Mouse (Mus musculus) kidney, adult 8-10 months (tissue): ENCODE results near the gene Vps51.
"Not testable (repeated sequence)": the region's sequence is repeated elsewhere in the genome, so short reads cannot be mapped to it uniquely, and the experiment has no call there.

Experiments used
- DNase-seq, 2 experiments: peaks; one replicate each; pipeline ENCODE4 v3.0.0; 2022

Vps51 gene

DNA sequence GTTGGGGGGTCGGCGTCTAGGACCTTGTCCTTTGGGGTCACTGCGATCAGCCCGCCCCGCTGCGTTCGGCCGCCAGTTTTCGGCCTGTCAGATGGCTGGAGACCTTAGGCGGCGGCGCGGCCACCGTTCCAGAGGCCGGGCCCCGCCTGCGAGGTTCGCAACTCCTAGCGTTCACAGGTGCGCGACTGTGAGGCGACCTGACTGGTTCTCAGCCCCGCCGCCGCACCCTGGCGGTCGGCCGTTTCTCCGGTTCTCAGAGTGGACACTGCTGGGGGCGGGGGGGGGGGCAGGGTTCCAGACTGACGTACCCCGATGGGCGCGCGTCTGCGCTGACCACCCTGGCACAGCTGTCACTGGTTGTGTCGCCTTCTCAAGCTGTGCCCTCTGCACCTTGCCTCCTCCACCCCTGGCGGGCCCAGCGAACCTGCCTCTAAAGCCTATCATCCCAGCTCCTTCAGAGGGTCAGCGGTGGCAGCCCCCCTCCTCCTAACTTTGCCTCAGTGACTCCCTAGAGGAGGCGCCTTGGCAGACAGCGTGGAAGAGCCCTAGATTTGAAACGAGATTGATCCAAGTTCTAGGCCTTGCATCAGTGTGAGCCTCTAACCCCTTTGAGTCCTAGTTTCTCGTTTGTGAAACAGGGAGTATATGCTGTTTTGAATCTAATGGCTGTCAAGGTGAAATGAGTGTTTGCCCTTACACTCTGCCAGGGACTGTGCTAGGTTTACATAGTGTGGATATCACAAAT lies 29.7 kb downstream of the Vps51 start:
- no peak for DNase-seq

DNA sequence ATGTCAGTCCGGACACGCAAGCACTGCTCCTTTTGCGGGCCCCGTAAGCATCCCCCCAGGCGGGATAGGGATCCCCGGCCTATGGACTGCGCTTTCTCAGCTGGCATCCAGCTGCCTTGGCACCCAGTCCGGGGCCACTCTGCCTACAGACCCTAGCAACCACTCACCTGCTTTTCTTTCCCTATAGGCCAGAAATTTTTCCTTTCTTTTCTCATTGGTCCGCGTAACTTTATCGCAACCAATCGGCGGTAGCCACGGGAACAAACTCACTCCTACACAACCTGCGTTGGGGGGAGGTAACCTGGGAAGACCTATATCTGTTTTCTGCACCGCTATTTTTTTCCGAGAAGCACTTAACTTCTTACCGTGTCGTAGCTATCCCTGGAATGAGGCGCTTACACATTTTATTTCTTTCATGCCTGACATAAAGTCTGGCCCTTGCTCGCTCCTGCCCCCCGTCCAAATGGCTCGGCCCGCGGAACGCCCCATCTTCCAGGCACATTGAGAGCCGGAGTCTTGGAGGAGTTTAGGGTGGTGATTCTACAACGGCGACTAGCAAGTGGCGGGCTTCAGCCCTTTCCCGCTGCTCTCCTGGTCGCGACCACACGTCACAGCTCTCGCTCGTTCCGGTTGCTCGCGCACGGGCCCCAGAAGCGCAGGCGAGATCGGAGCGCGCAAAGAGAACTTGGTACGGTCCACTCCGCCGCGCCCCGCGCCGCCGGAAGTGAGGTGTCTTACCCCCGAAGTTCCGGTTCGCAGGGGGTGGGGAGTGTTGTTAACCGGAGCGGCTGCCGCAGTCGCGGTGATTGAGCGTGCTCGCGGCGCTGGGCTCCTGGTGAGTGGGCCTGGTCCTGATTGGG lies 30.5 kb downstream of the Vps51 start, which contains the start of gene Syvn1:
Gene Syvn1 (plus strand): TSS at position 283 of the 860 bp plus-strand sequence.
- peak; percentile 93 to 96 for DNase-seq

DNA sequence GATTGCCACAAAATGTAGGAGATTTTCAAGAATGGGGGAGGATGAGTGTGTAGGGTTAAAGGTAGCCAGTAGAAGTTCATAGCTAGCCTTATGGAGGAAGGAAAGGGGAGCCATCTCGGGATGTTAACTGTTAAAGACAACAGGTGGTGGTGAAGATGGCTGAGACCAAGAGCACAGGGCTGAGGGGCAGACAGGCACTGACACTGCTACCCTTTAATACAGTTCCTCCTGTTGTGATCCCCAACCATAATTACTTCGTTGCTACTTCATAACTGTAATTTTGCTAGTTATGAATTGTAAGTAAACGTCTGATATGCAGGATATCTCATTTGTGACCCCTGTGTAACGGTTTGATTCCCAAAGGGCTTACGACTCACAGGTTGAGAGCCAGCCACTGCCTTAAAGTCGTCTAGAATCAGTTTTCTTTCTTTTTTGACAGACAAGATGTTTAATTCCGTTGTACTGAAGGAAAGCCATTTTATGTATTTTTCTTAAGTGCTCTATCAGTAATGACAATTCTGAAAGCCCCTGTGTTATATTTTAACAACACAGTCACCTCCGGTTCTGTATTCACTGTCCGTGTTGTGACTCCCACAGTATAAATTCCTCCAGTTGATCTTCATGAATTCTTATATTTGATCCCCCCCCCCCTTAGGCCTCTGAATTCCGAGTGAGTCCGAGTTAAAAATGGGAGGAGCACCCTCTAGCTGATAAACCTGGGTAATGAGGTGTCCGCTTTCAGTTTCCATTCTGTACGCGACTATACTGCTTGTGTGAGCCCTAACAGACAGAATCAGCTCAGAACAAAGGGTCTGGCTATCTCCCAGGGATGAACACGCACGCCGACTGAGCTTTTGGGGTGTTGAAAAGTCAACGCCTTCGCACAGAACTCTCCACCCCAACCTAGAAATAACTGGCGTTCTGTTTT lies 31.4 kb downstream of the Vps51 start:
- DNase-seq, result peak in 1 of 2 experiments; percentile 40

DNA sequence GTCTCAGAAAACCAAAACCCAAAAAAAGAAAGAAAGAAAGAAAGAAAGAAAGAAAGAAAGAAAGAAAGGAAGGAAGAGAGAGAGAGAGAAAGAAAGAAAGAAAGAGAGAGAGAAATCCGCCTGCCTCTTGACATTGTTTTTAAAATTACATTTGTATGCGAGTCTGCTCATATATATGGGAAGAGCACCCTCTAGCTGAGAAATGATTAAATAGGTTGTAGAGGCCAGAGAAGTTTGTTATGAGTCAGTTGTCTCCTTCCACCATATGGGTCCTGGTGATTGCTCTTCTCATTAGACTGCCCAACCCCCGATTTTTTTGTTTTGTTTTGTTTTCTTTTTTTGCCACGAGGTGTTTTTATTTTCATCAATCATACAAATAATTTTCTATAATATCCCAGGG lies 32.9 kb downstream of the Vps51 start:
- DNase-seq, result not testable (repeated sequence)

DNA sequence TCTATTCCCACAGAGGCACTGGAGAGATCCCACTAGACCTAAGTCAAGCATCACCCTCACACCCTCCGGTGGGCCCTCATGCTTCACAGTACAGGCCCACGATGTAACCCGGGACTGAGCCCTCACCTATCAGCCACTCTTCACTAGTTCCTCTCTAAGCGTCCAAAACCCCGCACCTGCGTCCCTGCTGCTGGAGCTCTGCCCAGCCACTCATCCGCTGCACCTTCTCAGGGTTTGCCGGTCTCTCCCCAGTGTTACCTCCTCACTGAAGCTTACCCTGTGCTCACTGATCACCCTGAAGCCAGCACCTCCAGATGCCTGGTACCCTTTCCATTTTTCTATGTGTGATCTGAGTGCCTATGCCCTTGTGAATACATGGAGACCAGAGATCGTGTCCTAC lies 34.7 kb downstream of the Vps51 start:
- DNase-seq, result no peak

DNA sequence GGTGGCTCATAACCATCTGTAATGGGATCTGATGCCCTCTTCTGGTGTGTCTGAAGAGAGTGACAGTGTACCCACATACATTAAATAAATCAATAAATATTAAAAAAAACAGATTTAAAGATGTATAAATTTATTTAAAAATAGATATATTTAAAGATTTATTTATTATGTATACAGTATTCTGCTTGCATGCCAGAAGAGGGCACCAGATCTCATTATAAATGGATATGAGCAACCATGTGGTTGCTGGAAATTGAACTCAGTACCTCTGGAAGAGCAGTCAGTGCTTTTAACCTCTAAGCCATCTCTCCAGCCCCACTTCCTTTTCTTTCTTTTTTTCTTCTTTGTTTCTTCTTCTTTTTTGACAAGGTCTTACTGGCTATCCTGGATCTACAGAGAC lies 37.0 kb downstream of the Vps51 start:
- DNase-seq, result no peak

DNA sequence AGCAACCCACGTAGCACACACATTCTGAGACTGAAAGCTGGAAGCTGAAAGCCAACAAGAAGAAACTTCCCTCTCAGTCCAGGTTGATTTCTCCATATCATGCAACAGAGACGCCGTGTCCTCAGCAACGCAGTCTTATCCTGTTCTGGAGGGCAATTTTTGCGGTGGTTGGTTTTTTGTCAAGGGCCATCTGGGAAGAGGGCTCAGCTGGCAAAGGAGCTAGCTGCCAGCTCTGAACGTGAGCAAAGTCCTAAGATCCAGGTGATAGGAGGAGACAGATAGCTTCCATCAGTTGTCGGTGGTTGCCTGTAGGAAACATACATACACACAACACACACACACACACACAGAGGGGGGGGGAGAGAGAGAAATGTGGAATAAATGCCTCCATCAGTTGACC lies 38.7 kb downstream of the Vps51 start:
- no peak for DNase-seq

DNA sequence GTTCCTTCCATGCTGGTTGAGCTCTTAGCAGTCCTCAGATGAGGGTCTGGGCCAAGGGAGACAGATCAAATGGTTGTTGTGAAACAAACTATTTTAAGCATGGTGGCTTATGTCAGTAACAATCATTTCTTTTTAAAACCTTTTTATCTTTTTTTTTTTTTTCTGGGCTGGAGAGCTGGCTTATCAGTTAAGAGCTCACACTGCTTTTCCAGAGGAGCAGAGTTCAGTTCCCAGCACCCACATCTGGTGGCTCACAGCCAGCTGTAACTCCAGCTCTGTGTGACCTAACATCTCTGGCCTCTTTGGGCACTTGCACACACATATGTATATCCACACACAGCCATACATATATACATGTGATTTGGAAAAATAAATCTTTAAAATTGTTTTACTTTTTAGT lies 39.3 kb downstream of the Vps51 start:
- no peak for DNase-seq

DNA sequence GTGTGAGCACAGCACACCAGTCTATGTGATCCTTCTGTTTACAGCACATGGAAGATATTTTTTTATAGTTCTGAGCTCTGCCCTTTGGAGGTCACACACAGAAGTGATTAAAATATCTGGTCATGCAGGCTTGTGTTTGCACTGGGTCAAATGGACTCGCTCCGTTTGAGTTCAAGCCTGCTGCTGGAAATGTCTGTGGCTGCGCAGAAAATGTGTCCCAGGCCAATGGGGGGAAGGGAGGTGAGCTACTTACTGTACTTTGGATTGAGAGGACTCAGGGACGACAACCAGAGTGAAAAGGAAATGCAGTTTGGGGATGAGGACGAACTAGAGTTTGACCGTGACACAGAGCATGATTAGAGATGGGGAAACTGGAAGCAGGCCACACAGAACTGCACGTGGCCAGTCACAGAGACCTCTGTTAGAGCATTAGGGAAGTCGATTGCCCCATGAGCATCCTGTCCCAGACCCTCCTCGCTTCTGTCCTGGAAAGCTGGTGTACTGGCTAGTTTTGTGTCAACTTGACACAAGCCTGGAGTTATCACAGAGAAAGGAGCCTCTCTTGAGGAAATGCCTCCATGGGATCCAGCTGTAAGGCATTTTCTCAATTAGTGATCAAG lies 41.0 kb downstream of the Vps51 start:
- DNase-seq, result no peak

DNA sequence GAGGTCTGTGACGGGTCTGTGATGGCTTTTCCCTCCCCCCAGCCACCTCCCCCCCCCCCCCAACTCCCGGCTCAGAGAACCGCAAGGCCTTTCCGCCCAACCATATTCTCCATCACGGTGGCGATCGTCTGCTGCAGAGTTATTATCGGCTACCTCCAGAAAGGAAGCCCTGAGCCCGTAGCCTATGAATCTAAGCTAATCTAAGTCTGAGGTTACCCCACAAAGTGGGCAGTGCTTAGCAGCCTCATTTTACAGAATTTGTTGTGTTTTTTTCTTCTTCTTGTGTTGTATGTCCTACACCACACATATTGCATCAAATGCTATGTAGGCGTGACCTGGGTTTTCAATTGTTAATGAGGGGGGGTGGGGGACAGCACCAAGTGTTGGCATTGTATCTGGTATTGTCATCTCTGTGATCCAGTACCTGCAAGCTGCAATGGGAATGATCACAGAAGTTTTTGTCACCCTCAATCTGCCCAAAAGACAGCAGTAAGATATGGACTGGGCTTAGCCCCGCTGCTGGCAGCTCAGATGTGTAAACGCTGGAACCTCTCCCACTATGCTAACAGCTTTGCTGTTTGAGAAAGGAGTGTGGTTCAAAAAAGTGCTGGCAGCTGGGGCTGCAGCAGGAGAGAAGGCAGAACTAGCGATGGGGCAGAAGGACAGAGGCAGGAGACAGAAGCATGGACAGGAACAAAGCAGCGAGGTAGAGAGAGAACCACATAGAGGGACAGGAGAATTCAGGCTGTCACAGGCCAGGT lies 46.3 kb downstream of the Vps51 start:
- DNase-seq, result no peak

DNA sequence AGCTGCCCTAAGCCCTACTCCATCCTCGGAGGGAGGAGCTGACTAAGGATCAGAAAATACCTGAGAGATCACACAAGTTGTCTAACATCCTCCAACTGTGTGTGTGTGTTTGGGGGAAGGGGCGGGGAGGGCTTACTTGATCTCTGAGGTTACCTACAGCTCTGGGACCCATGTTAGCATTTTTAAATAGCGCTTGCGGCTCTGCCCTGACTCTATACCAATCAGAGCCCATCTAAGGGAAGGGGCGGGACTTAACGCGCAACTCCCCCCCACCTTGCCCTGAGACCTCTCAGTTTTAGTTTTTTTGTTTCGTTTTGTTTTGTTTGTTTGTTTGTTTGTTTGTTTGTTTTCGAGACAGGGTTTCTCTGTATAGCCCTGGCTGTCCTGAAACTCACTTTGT lies 47.6 kb downstream of the Vps51 start:
- DNase-seq, result no peak

DNA sequence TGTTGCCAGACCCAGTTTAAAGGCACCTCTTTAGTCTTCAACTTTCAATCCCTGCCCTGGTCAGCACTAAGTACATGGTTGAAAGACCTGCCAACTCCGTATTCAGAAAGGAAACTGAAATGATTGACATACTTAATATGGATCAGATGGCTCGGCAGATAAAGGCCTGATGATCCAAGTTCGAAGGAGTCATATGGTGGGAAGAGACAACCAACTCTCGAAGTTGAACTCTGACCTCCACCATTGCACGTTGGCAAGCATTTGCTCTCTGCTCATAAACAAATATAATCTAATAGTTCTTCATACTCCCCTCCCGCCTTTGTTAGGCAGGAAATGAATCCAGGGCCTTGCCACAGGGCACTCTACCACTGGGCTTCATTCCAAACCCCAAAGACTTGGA lies 48.0 kb downstream of the Vps51 start:
- DNase-seq, result no peak

DNA sequence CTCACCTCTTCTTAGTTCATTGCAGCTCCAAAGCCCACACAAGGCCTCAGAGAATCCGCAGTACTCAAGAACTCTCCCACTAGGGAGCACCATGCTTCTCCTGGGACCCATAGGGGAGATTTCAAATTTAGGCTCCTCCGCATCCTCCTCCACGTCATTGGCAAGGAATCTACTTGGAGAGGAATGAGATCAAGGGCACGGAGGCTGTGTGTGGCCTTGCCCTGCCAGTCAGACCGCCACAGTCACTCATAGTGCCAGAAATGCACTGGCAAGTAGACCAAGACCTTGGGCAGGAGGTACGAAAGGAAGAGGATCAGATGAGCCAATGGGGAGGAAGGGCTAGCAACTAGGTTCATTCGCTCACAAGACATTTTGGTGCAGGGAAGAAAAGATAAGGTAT lies 53.1 kb downstream of the Vps51 start:
- DNase-seq, result no peak

DNA sequence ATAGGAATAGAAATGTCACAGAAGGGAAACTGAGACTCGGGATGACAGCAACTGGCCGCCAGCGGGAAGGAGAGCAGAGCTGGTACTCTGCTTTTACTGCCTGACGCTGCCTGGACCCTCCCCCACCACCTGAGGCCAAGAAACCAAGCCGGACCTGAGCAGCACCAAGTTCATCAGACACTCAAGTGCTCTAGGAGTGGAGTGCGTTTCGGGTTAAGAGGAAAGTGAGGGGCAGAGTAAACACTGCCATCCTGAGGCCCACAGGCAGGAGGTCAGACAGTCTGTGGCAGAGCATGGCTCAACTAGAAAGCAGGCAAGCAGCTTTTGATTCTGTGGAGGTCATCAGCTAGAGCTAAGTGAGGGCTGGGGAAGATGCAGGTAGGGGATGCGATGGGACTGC lies 54.0 kb downstream of the Vps51 start:
- no peak for DNase-seq

DNA sequence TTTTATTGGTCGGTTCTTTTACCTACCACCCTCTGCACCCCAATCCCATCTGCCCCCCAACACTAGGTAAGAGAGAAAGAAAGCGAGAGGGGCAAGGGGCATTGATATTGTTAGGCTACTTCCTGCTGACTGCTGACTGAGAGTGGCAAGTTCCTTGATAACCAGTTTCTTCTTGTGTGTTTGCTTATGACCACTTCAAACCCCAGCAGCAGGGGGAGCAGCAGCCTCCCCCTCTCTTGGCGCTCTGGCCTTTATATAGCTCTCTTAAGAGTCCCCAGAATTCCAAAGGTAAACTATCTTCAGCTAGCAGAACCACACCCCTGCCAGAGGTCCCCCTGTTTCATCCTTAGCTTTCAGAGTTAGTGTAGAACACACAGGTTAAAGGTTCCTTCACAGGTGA lies 56.8 kb downstream of the Vps51 start:
- DNase-seq, result no peak

DNA sequence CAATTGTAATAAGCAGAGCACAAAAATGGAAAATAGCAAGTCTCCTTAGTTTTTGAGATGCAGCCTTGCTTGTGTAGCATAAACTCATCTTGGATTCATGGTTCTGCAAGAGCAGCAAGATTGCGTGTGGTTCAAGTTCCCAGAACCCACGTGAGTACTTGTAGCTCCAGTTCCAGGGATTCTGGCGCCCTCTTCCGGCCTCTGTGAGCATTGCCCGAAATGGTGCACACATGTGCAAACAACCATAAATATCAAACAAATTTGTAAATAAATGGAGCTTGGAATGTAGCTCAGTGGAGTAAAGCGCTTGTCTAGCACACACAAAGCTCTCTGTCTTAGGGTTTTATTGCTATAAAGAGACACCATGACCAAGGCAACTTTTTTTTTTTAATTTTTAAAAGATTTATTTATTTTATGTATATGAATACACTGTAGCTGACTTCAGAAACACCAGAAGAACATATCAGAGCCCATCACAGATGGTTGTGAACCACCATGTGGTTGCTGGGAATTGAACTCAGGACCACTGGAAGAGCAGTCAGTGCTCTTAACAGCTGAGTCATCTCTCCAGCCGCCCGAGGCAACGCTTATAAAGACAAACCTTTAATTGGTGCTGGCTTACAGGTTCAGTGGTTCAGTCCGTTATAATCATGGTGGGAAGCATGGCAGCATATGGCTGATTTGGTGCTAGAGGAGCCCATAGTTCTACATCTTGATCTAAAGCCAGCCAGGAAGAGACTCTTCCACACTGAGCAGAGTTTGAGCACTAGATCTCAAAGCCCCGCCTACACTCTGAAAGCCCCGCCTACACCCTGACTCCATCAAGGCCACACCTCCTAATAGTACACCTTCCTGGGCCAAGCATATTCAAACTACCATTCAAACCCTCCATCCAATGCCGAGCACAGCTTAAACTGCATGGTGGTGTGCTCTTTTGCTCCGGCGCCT lies 58.6 kb downstream of the Vps51 start:
- peak; percentile 82 to 93 for DNase-seq
